Mouse (Mus musculus): ENCODE measurements around the gene Suclg2. TPM values are rescaled to one million over a fixed set of nuclear protein-coding genes. Genes with fewer than 3 reads are reported as not detected.

Suclg2 gene
- polyA plus RNA-seq, 1 experiment from 2014 or later, result 112 TPM

- no peaks in the 10 kb centered on the region for H3K36me3 ChIP-seq (ENCODE audit: control insufficient read depth, insufficient read depth, low read length)
- H3K27me3 ChIP-seq (ENCODE audit: control insufficient read depth, insufficient read depth, low read length), result no peaks in the 10 kb centered on the region
- WGBS, result 64% methylated on average over 5 of the region's 5 CpGs
- H3K4me3 ChIP-seq (ENCODE audit: low read length), result no peak overlapping the region
- H3K27ac ChIP-seq (ENCODE audit: low read depth, low read length), result no peak overlapping the region; the same call in 1 of the 2 replicates
- no peak overlapping the region for H3K9ac ChIP-seq (ENCODE audit: low read depth, low read length)
- H3K9me3 ChIP-seq (ENCODE audit: control insufficient read depth, low read length), result no peaks in the 10 kb centered on the region
- H3K4me2 ChIP-seq (replicated peaks; ENCODE audit: low read depth, low read length), result no peak overlapping the region
- ATAC-seq (ENCODE audit: low FRiP score, low TSS enrichment), result no peak
- peaks cover 4% of the 10 kb centered on the region; the same call in 1 of the 2 replicates for H3K4me1 ChIP-seq (ENCODE audit: control insufficient read depth, insufficient read depth, low read length)
Measured at GRCm38 (mm10) chr6:95500771-95501170, 217.8 kb downstream of the Suclg2 start.

GRCm38 (mm10) chr6:95499639-95500038, 219.0 kb downstream of the Suclg2 start:
- Histone ChIP-seq H3K4me1 (ENCODE audit: control insufficient read depth, insufficient read depth, low read length) (peaks cover 4% of the 10 kb centered on the region; the same call in 1 of the 2 replicates), H3K27me3 (ENCODE audit: control insufficient read depth, insufficient read depth, low read length) (no peaks in the 10 kb centered on the region), H3K4me3 (ENCODE audit: low read length) (no peak overlapping the region), H3K9me3 (ENCODE audit: control insufficient read depth, low read length) (no peaks in the 10 kb centered on the region), H3K36me3 (ENCODE audit: control insufficient read depth, insufficient read depth, low read length) (no peaks in the 10 kb centered on the region), H3K27ac (ENCODE audit: low read depth, low read length) (peak overlapping the region; percentile 65; the same call in 1 of the 2 replicates), H3K9ac (ENCODE audit: low read depth, low read length) (no peak overlapping the region), H3K4me2 (replicated peaks; ENCODE audit: low read depth, low read length) (no peak overlapping the region)
- 59% methylated on average over 5 of the region's 5 CpGs for WGBS
- ATAC-seq (ENCODE audit: low FRiP score, low TSS enrichment), result peak; percentile 55; the same call in 1 of the 2 replicates

GRCm38 (mm10) chr6:95492216-95492956, 226.2 kb downstream of the Suclg2 start:
- WGBS, result 79% methylated on average over 8 of the region's 8 CpGs

GRCm38 (mm10) chr6:95491043-95491442, 227.6 kb downstream of the Suclg2 start:
- WGBS, result 78% methylated on average over 2 of the region's 2 CpGs
- Histone ChIP-seq H3K36me3 (ENCODE audit: control insufficient read depth, insufficient read depth, low read length) (peaks cover 3% of the 10 kb centered on the region; the same call in 1 of the 2 replicates), H3K27ac (ENCODE audit: low read depth, low read length) (no peak overlapping the region), H3K4me3 (ENCODE audit: low read length) (no peak overlapping the region), H3K27me3 (ENCODE audit: control insufficient read depth, insufficient read depth, low read length) (no peaks in the 10 kb centered on the region), H3K9ac (ENCODE audit: low read depth, low read length) (no peak overlapping the region), H3K4me1 (ENCODE audit: control insufficient read depth, insufficient read depth, low read length) (no peaks in the 10 kb centered on the region), H3K9me3 (ENCODE audit: control insufficient read depth, low read length) (no peaks in the 10 kb centered on the region), H3K4me2 (replicated peaks; ENCODE audit: low read depth, low read length) (no peak overlapping the region)
- no peak for ATAC-seq (ENCODE audit: low FRiP score, low TSS enrichment)

More at GRCm38 (mm10) chr6:95492216-95492956, 226.2 kb downstream of the Suclg2 start:
- peaks cover 3% of the 10 kb centered on the region; the same call in 1 of the 2 replicates for H3K36me3 ChIP-seq (ENCODE audit: control insufficient read depth, insufficient read depth, low read length)
- no peak overlapping the region for H3K9ac ChIP-seq (ENCODE audit: low read depth, low read length)
- no peaks in the 10 kb centered on the region for H3K4me1 ChIP-seq (ENCODE audit: control insufficient read depth, insufficient read depth, low read length)
- H3K4me2 ChIP-seq (replicated peaks; ENCODE audit: low read depth, low read length), result no peak overlapping the region
- no peaks in the 10 kb centered on the region for H3K27me3 ChIP-seq (ENCODE audit: control insufficient read depth, insufficient read depth, low read length)
- no peak for ATAC-seq (ENCODE audit: low FRiP score, low TSS enrichment)
- no peak overlapping the region for H3K27ac ChIP-seq (ENCODE audit: low read depth, low read length)
- H3K9me3 ChIP-seq (ENCODE audit: control insufficient read depth, low read length), result no peaks in the 10 kb centered on the region
- no peak overlapping the region for H3K4me3 ChIP-seq (ENCODE audit: low read length)

- Histone ChIP-seq H3K9me3 (ENCODE audit: control insufficient read depth, low read length) (no peaks in the 10 kb centered on the region), H3K36me3 (ENCODE audit: control insufficient read depth, insufficient read depth, low read length) (no peaks in the 10 kb centered on the region; the same call in 1 of the 2 replicates), H3K27me3 (ENCODE audit: control insufficient read depth, insufficient read depth, low read length) (no peaks in the 10 kb centered on the region), H3K4me2 (replicated peaks; ENCODE audit: low read depth, low read length) (no peak overlapping the region), H3K4me3 (ENCODE audit: low read length) (no peak overlapping the region), H3K4me1 (ENCODE audit: control insufficient read depth, insufficient read depth, low read length) (peaks cover 4% of the 10 kb centered on the region; the same call in 1 of the 2 replicates), H3K27ac (ENCODE audit: low read depth, low read length) (no peak overlapping the region), H3K9ac (ENCODE audit: low read depth, low read length) (no peak overlapping the region)
- WGBS, result 91% methylated on average over 6 of the region's 6 CpGs
- no peak for ATAC-seq (ENCODE audit: low FRiP score, low TSS enrichment)
Measured at GRCm38 (mm10) chr6:95485791-95486190, 232.8 kb downstream of the Suclg2 start.

- ATAC-seq (ENCODE audit: low FRiP score, low TSS enrichment), result peak; percentile 85
- H3K27me3 ChIP-seq (ENCODE audit: control insufficient read depth, insufficient read depth, low read length), result no peaks in the 10 kb centered on the region
- H3K4me1 ChIP-seq (ENCODE audit: control insufficient read depth, insufficient read depth, low read length), result peaks cover 4% of the 10 kb centered on the region; the same call in 1 of the 2 replicates
- no peaks in the 10 kb centered on the region; the same call in 1 of the 2 replicates for H3K36me3 ChIP-seq (ENCODE audit: control insufficient read depth, insufficient read depth, low read length)
- WGBS, result 47% methylated on average over 7 of the region's 7 CpGs
- H3K27ac ChIP-seq (ENCODE audit: low read depth, low read length), result no peak overlapping the region
- no peak overlapping the region for H3K4me3 ChIP-seq (ENCODE audit: low read length)
- H3K9me3 ChIP-seq (ENCODE audit: control insufficient read depth, low read length), result no peaks in the 10 kb centered on the region
- H3K9ac ChIP-seq (ENCODE audit: low read depth, low read length), result no peak overlapping the region
- H3K4me2 ChIP-seq (replicated peaks; ENCODE audit: low read depth, low read length), result no peak overlapping the region
Measured at GRCm38 (mm10) chr6:95484183-95484818, 234.3 kb downstream of the Suclg2 start.

GRCm38 (mm10) chr6:95483686-95484085, 234.9 kb downstream of the Suclg2 start:
- no peaks in the 10 kb centered on the region for H3K9me3 ChIP-seq (ENCODE audit: control insufficient read depth, low read length)
- H3K27ac ChIP-seq (ENCODE audit: low read depth, low read length), result no peak overlapping the region
- H3K4me1 ChIP-seq (ENCODE audit: control insufficient read depth, insufficient read depth, low read length), result peaks cover 4% of the 10 kb centered on the region; the same call in 1 of the 2 replicates
- 93% methylated on average over 4 of the region's 4 CpGs for WGBS
- no peak overlapping the region for H3K4me2 ChIP-seq (replicated peaks; ENCODE audit: low read depth, low read length)
- H3K36me3 ChIP-seq (ENCODE audit: control insufficient read depth, insufficient read depth, low read length), result no peaks in the 10 kb centered on the region; the same call in 1 of the 2 replicates
- H3K4me3 ChIP-seq (ENCODE audit: low read length), result no peak overlapping the region
- no peaks in the 10 kb centered on the region for H3K27me3 ChIP-seq (ENCODE audit: control insufficient read depth, insufficient read depth, low read length)
- ATAC-seq (ENCODE audit: low FRiP score, low TSS enrichment), result no peak
- no peak overlapping the region for H3K9ac ChIP-seq (ENCODE audit: low read depth, low read length)

GRCm38 (mm10) chr6:95483127-95483526, 235.5 kb downstream of the Suclg2 start:
- Histone ChIP-seq H3K36me3 (ENCODE audit: control insufficient read depth, insufficient read depth, low read length) (no peaks in the 10 kb centered on the region; the same call in 1 of the 2 replicates), H3K9me3 (ENCODE audit: control insufficient read depth, low read length) (no peaks in the 10 kb centered on the region), H3K4me2 (replicated peaks; ENCODE audit: low read depth, low read length) (no peak overlapping the region), H3K9ac (ENCODE audit: low read depth, low read length) (no peak overlapping the region), H3K4me1 (ENCODE audit: control insufficient read depth, insufficient read depth, low read length) (peaks cover 4% of the 10 kb centered on the region; the same call in 1 of the 2 replicates), H3K27ac (ENCODE audit: low read depth, low read length) (no peak overlapping the region), H3K27me3 (ENCODE audit: control insufficient read depth, insufficient read depth, low read length) (no peaks in the 10 kb centered on the region), H3K4me3 (ENCODE audit: low read length) (no peak overlapping the region)
- no peak for ATAC-seq (ENCODE audit: low FRiP score, low TSS enrichment)
- 85% methylated on average over 6 of the region's 6 CpGs for WGBS

- WGBS, result 96% methylated on average over 6 of the region's 6 CpGs
Measured at GRCm38 (mm10) chr6:95479801-95480200, 238.8 kb downstream of the Suclg2 start.

More at GRCm38 (mm10) chr6:95479801-95480200, 238.8 kb downstream of the Suclg2 start:
- no peak overlapping the region for H3K9ac ChIP-seq (ENCODE audit: low read depth, low read length)
- no peaks in the 10 kb centered on the region for H3K27me3 ChIP-seq (ENCODE audit: control insufficient read depth, insufficient read depth, low read length)
- no peaks in the 10 kb centered on the region for H3K9me3 ChIP-seq (ENCODE audit: control insufficient read depth, low read length)
- no peak overlapping the region for H3K4me2 ChIP-seq (replicated peaks; ENCODE audit: low read depth, low read length)
- H3K36me3 ChIP-seq (ENCODE audit: control insufficient read depth, insufficient read depth, low read length), result no peaks in the 10 kb centered on the region; the same call in 1 of the 2 replicates
- H3K27ac ChIP-seq (ENCODE audit: low read depth, low read length), result no peak overlapping the region
- peaks cover 4% of the 10 kb centered on the region; the same call in 1 of the 2 replicates for H3K4me1 ChIP-seq (ENCODE audit: control insufficient read depth, insufficient read depth, low read length)
- H3K4me3 ChIP-seq (ENCODE audit: low read length), result no peak overlapping the region
- no peak for ATAC-seq (ENCODE audit: low FRiP score, low TSS enrichment)

Data from kidney, embryonic 14.5 days (tissue).